Mouse (Mus musculus): ENCODE results near the gene Camk2d.

GRCm38 (mm10) chr3:126657895-126658294 lies 61.8 kb downstream of the Camk2d start:
- TF ChIP-seq CTCF (IDR thresholded peaks at IDR 0.05; ENCODE audit: low read depth) (no peak), EP300 (optimal IDR thresholded peaks at IDR 0.05) (no peak)

All from stomach, postnatal 0 days (tissue).